Mouse (Mus musculus): ENCODE results near the gene Vps26a.

GRCm38 (mm10) chr10:62503836-62504628, 17.4 kb upstream of the Vps26a start:
- TF ChIP-seq CTCF (IDR thresholded peaks at IDR 0.05; ENCODE audit: low read depth) (no peak), EP300 (IDR thresholded peaks at IDR 0.05; ENCODE audit: low read depth) (no peak)

Measured in heart, postnatal 0 days (tissue).